Mouse (Mus musculus): ENCODE measurements around the gene Crybg3.

DNA sequence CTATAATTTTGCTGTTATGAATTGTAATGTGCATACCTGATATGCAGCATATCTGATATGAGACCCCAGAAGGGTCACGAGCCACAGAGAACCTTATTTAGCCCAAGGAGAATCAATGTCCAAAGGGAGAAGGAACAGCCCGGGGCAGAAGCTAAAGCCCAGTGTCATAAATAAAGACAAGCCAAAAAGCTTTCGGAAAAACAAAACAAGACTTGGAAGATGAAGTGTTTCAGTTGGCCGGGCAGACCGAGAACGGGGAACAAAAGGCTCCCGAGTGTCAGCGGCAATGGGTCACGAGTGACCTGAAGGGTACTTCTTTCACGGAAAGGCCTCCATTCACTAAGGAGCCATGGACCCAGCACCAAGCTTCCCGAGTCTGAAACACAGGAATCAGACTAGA lies 26.8 kb downstream of the Crybg3 start:
- TF ChIP-seq CTCF (IDR thresholded peaks at IDR 0.05; ENCODE audit: extremely low read depth, insufficient read length, insufficient replicate concordance, low read depth, low read length) = no peak
- no peak for TF ChIP-seq POLR2A (IDR thresholded peaks at IDR 0.05; ENCODE audit: low read depth, low read length)
